Mouse (Mus musculus) heart, adult 2 months (tissue): ENCODE data around the gene Pou6f1.

Experiments used
- CTCF ChIP-seq: fragments of 200-600 bp; IDR thresholded peaks from 2 replicates; pipeline ENCODE4 v1.8.1; 2022; ENCODE audit warnings: antibody characterized with exemption, mild to moderate bottlenecking, moderate library complexity
- EP300 ChIP-seq: fragments of 200-500 bp; IDR thresholded peaks from 2 replicates; pipeline ENCODE4 v1.6.1; 2011; ENCODE audit warnings: low read depth, low read length, control low read depth; ENCODE audit not compliant: insufficient read depth
- POLR2A ChIP-seq: fragments of 200-500 bp; IDR thresholded peaks from 2 replicates; pipeline ENCODE4 v1.6.1; 2011; ENCODE audit warnings: mild to moderate bottlenecking, low read depth, low read length, control low read depth; ENCODE audit not compliant: insufficient read depth

DNA sequence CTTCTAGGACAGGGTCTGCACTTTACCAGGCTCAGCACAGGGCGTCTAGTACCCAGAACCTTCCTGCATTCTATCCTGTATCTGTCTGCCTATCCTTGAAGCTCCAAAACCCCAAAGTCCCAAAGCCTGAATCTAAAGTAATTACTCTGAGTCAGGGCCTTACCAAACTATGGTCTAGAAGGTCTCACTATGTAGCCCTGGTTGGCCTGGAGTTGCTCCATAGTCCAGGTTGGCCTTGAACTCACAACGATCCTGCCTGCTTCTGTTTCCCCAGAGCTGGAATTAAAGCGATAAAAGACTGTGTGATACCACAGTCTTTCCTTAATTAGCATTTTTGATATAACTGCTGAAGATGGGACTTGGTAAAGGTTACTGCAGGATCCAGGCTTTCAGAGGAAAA is 24.7 kb upstream of the Pou6f1 start:
- no peak for TF ChIP-seq POLR2A
- no peak for TF ChIP-seq EP300
- TF ChIP-seq CTCF = no peak
